Mouse (Mus musculus): ENCODE measurements around the gene Gm45837.

Gene Gm45837

GRCm38 (mm10) chr7:101437876-101438275, 27.2 kb downstream of the Gm45837 start:
- DNase-seq (ENCODE audit: low spot score), result peak; percentile 72

GRCm38 (mm10) chr7:101443093-101443492, 32.4 kb downstream of the Gm45837 start:
- DNase-seq (ENCODE audit: low spot score), result no peak

GRCm38 (mm10) chr7:101444211-101444610, 33.5 kb downstream of the Gm45837 start:
- no peak for DNase-seq (ENCODE audit: low spot score)

GRCm38 (mm10) chr7:101449855-101450254, 39.2 kb downstream of the Gm45837 start:
- DNase-seq (ENCODE audit: low spot score), result no peak

DNA sequence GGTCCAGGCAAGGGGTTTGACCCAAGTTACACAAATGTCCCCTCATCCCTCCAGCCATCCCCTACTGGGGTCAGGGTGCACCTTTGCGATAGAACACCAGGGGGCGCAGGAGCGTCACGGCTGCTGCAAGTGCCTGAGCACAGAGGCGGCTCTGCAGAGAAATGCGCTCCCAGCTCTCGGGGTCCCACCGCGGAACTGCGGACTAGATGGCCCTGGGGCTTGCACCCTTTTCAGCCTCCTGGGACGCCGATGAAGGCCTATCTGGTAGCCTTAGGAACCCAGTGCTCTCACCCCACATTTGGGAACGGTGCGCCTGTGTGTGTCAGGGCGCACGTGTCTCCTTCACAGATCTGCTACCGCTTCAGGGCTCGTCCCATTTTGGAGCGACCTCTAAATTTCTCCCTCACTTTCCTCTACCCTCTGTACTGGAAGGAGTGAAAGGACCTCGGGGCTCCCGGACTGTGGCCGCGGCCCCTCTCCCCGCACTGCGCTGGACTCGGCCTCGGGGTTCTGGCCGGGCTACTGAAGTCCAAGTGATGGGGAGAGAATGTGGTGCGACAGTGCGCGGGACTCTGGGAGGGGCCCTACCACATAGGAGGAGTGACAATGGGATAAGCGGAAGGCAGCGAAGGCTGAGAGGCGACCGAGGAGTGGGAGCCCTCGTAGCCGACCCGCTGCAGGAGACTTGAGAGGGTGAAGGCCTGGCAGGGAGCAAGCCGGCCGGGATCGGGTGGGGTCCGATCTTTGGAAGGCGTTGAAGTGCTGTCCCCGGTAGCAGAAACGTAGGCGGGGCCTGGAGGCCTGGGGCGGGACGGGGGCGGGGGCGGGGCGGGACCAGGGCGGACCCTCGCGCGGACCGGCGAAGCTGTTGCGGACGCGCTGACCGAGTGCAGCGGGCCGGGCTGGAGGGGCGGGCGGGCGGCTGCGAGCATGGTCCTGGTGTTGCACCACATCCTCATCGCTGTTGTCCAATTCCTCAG, 40.0 kb downstream of the Gm45837 start:
- DNase-seq (ENCODE audit: low spot score), result peak; percentile 94

- no peak for DNase-seq (ENCODE audit: low spot score)
Observed at GRCm38 (mm10) chr7:101452669-101453068, 42.0 kb downstream of the Gm45837 start.

DNA sequence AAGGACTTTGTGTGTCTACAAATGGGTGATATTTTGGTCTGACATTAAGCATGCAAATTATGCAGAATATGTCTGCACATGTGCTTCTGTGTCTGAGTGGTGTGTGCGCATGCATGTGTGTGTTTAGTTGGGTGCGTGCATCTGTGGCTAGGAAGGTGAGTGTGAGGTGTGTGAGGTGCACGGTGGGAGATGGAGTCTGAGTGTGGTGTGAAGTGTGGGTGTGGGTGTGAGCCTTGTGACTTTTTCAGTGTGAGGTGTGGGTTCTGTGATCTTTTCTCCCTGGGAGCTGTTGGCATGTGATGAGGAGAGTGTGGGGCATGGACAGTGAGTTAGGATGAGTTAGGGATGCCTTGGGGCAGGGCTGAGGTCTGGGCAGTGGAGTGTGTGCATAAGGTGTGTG, 42.6 kb downstream of the Gm45837 start:
- DNase-seq (ENCODE audit: low spot score), result no peak

DNA sequence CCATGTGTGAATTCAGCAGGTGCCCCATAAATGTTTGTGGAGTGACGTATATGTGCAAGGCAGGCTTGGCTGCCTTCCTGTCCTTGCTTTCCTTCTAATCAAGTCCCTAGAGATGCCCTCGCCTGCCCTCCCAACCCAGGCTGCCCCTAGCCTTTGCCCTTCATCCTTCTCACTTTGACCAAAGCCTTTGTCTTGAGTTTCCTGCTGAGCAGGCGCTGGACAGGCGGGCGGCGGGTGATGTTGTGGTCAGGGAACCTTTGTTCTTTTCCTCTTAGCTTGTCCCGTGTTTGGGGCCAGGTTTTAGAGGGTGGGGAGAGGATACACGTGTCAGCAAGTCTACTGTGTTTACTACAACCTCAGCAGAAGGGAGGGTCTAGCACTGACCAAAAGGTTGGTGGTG, 43.0 kb downstream of the Gm45837 start:
- no peak for DNase-seq (ENCODE audit: low spot score)

- DNase-seq (ENCODE audit: low spot score), result no peak
Observed at GRCm38 (mm10) chr7:101454479-101454878, 43.8 kb downstream of the Gm45837 start.

DNA sequence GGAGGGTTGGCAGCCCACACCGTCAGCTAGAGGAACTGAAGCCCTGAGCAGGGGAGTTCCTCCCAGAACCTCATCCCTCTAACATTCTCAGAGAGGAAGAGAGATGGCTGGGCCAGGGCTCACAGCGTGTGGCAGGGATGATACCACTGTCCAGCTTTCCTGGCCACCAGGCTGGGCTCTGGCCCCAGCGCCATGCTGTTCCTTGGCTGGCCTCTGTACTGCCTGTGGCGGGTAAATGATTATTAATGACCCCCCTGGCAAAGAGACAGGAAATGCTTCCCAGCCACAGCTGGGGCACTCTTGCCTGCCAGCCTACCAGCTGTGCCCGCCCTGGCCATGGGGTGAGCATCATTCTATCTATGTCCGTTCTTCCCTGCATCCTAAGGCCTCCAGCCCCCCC, 44.5 kb downstream of the Gm45837 start:
- DNase-seq (ENCODE audit: low spot score), result no peak

GRCm38 (mm10) chr7:101456318-101456717, 45.6 kb downstream of the Gm45837 start:
- DNase-seq (ENCODE audit: low spot score), result no peak

DNA sequence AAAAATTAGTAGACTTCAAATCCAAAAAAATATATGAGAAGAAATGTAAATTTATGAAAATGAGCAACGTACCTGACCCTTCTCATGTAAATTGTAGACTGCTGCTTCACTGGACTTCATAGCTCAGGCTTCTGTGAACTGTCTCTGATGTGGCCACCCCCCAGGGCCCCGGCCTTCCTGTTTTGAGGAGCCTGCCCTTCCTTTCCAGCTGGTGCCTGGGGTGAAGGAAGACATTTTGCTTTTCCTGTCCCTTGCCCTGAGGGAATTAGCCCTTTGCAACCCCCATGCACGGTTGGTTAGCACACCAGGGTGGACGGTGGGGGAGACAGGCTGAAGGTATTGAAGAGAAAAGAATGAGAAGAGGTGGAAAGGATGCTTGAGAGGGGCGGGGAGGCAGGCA, 46.1 kb downstream of the Gm45837 start:
- no peak for DNase-seq (ENCODE audit: low spot score)

DNA sequence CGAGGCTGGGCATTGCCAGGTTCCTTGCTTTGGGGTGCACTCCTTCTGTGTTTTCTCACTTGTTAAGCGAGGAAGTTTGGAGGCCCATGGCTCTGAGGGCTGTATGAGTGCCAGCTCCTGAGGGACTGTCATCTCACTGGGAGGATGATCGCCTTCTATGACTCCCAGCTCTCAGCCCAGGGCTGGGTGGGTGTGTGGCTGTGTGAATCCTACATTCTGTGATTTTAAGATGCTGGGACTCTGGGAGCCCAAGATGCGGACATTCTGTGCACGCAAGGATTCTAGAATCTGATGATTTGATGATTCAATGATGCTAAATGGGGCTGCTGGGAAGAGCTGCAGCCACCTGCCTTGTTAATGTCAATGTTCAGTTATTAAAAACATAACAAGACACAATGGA, 46.6 kb downstream of the Gm45837 start:
- no peak for DNase-seq (ENCODE audit: low spot score)

DNA sequence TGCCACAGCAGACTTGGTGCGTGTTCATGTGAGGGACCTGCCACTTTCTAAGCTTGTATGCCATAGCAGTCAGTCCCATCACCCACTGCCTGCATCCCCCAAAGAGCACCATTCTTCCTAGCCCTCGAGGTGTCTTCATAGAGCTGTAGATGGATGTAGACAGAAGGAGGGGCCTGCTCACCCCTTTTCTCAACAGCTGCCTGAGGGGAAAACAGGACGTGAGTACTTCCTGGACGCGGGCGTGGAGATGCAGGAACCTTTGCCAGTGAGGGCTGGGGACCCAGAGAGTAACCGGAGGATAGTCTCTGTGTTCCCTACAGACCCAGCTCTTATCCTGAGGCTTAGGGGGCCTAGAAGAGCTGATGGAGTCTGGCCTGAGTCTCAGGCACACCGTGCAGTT, 47.1 kb downstream of the Gm45837 start:
- DNase-seq (ENCODE audit: low spot score), result no peak

DNA sequence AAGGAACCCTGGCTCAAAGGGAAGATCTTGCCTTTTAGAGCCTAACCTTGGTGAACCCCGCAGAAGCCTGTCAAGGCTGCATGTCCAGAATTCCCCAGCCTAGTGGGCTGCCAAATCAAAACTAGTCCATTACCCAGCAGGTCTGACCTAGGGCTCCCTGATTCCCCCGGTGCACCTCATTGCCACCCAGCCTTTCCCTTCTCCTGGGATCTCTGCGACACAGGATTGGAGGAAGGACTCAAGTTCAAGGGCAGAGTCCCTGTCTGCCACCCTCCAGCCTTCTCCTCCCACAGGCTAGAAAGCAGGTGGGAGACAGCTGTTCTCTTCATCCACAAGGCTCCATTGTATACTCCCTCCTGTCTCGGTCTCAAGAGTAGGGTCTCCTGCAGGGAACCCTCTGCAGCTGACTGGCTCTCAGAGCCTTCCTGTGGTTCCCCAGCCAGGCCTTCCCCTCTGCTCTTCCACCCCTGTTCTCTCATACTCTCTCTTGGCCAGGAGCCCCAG, 47.6 kb downstream of the Gm45837 start:
- DNase-seq (ENCODE audit: low spot score), result no peak

DNA sequence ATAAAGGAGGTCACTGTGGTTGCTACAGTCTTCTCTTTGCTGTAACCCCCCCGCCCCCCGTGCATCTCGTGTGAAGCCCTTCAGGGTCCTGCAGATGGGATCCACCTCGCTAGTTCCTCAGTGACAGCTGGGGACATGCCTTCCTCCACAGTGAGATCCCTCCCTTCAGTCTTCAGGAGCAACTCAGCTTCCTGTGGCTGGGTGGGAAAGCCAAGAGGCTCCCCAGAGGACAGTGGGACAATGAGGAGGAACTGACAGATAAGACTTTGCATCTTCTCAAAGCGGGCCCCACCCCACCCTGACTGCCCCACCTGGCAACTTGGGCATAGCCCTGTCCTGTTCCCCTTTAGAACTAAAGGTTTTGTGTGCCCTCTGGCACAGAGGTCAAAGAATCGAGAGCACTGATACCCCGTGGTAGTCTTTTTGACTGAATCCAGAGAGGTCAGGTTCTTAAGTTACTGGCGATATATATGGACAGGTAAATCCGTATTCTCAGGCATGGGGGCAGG, 48.7 kb downstream of the Gm45837 start:
- no peak for DNase-seq (ENCODE audit: low spot score)

- no peak for DNase-seq (ENCODE audit: low spot score)
Observed at GRCm38 (mm10) chr7:101459923-101460607, 49.4 kb downstream of the Gm45837 start.

- DNase-seq (ENCODE audit: low spot score), result no peak
Observed at GRCm38 (mm10) chr7:101460608-101460957, 49.9 kb downstream of the Gm45837 start.

GRCm38 (mm10) chr7:101461571-101461970, 50.9 kb downstream of the Gm45837 start:
- DNase-seq (ENCODE audit: low spot score), result no peak

- no peak for DNase-seq (ENCODE audit: low spot score)
Observed at GRCm38 (mm10) chr7:101462327-101463068, 51.8 kb downstream of the Gm45837 start.

DNA sequence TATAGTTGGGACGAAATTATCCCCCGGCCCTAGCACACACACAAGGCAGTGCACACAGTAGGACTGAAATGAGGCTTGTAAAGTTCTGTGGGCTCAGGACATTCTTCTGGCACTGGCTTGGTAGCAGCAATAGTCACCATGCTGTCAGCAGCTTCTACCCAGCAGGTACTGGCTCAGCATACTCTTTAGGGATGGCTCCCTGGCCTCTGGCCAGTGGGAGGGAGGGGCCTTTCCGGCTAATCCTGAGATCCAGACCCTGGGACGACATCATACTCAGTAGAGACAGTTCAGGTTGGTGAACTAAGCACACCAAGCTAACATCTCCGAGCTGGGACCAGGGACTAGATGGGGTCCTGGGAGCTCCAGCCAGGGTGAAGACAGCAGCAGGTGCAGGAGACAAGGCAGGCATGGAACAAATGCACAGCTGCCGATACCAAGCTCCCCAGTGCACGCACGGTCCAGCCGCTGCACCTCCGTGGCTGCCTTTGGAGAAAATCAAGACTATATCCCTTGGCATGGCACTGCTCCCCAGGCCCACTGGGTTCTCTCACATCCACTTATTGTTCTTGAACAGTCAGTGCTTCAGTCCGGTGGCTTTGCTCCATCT, 53.1 kb downstream of the Gm45837 start:
- no peak for DNase-seq (ENCODE audit: low spot score)

- no peak for DNase-seq (ENCODE audit: low spot score)
Observed at GRCm38 (mm10) chr7:101464927-101465326, 54.2 kb downstream of the Gm45837 start.

Data from retina, embryonic 14.5 days (tissue).